Mouse (Mus musculus) adrenal gland, postnatal 25 days (tissue): ENCODE measurements at regions not wholly inside any gene's neighbourhood (a gene's known extent, or its start where the extent isn't known, plus 50 kb on each side); places are given as distances from the start of the nearest gene placed in this dataset.

Experiments used
- microRNA-seq, 2 experiments: library from miRNA; unstranded; fragments of <30 nt; microRNA quantifications; one replicate each; pipeline ENCODE4 v1.2.0; 2021

Small RNA genes in the stretch of these regions (microRNA-seq; reads per million reads assigned to microRNA genes)
- 0 reads per million in 2 experiments for gene Gm26472
